9 mouse cellular contexts compared by ENCODE assay signal in genomic region chr7:31130841-31131240, GRCm38 (mm10). TPM values are rescaled to one million over a fixed set of nuclear protein-coding genes. Genes with fewer than 3 reads are reported as not detected.
A peak's percentile ranks its signal among the peaks of the same experiment; 100 is the strongest.
DNase-seq lines count a peak whose midpoint lies in the region; ATAC-seq lines count a peak whose summit lies in the region.
"Had no signal": no experiment of that assay in that cellular context is flagged by ENCODE, and none has a peak within 500 bp of the region (broad histone marks: within the 10 kb centered on the region; RNA-seq: fewer than 3 reads in every experiment).

No protein-coding gene starts in this region.

- peaks cover 22% of the 10 kb centered on the region for H3K27me3 ChIP-seq in intestine, embryonic 14.5 days (replicated peaks; ENCODE audit: control insufficient read depth, insufficient read depth, low read length)

- no peak overlapping the region for H3K4me3 ChIP-seq in intestine, embryonic 14.5 days (ENCODE audit: low read depth, low read length)
- H3K4me3 ChIP-seq: liver, embryonic 15.5 days had no signal

- H3K9me3 ChIP-seq in intestine, embryonic 14.5 days (ENCODE audit: control insufficient read depth, low read length) = no peaks in the 10 kb centered on the region
- H3K9me3 ChIP-seq: liver, embryonic 15.5 days had no signal

- peaks cover 73% of the 10 kb centered on the region for H3K36me3 ChIP-seq in intestine, embryonic 14.5 days (ENCODE audit: control insufficient read depth, insufficient read depth, low read length)

- no peak for ATAC-seq in intestine, embryonic 14.5 days (replicated peaks; ENCODE audit: low FRiP score, low TSS enrichment, low read depth)
- ATAC-seq in megakaryocyte, adult 5-6 weeks (ENCODE audit: poor library complexity, severe bottlenecking) = peak; percentile 75

- no peaks in the 10 kb centered on the region for H3K4me1 ChIP-seq in intestine, embryonic 14.5 days (replicated peaks; ENCODE audit: control insufficient read depth, insufficient read depth, low read length)

- no peak overlapping the region for H3K27ac ChIP-seq in intestine, embryonic 14.5 days (ENCODE audit: low read depth)
- H3K27ac ChIP-seq: liver, embryonic 15.5 days had no signal

- no peak overlapping the region for H3K9ac ChIP-seq in intestine, embryonic 14.5 days (ENCODE audit: low read length)
- H3K9ac ChIP-seq: liver, embryonic 15.5 days had no signal

- WGBS in intestine, embryonic 14.5 days = 21% methylated on average over 4 of the region's 4 CpGs

- peak; percentile 45 for DNase-seq in gastrocnemius, postnatal 10 days
- no peak for DNase-seq in gastrocnemius, postnatal 4 days (ENCODE audit: low spot score in 2 of 2)
- DNase-seq in spleen, postnatal 36 days (ENCODE audit: low spot score in 2 of 2) = peak; percentile 59 to 61
- no peak for DNase-seq in spleen, adult 12 weeks (ENCODE audit: low spot score)
- peak; percentile 71 to 85 for DNase-seq in cerebellum, postnatal 10 days
- peak; percentile 68 for DNase-seq in intestine, embryonic 14.5 days (ENCODE audit: low spot score)
- DNase-seq in yolk sac, embryonic 10.5 days (ENCODE audit: low spot score) = peak; percentile 34

- no peak overlapping the region for H3K4me2 ChIP-seq in intestine, embryonic 14.5 days (ENCODE audit: low read length)
- H3K4me2 ChIP-seq: liver, embryonic 15.5 days had no signal

RNA-seq across cellular contexts. Expression of gene Scn1b, which starts 4.0 kb away (rescaled TPM):
- 100 to 1,000 TPM; 303 to 352 TPM for total RNA-seq in gastrocnemius, postnatal 10 days (2021)
- total RNA-seq in gastrocnemius, postnatal 4 days (2021) = 10 to 100 TPM; 90.6 to 98.1 TPM
- polyA plus RNA-seq in intestine, embryonic 14.5 days (2014; fragmentation: Nextera tagmentation; extraction: Ambion mirVana) = 0.99 and 2.4 TPM in 2 replicates
- 0.52 TPM in 1 of 2 replicates, not detected in the other for total RNA-seq in megakaryocyte, adult 5-6 weeks (2015)
- 0.28 and 0.59 TPM in 2 replicates for total RNA-seq in megakaryocyte, adult 5-6 weeks (2017)

RNA-seq across cellular contexts. Expression of gene Hpn, which starts 15.8 kb away (rescaled TPM):
- total RNA-seq in gastrocnemius, postnatal 10 days (2021) = 1 to 10 TPM; 6.8 to 7.8 TPM
- 1 to 10 TPM; 3.9 to 4.2 TPM for total RNA-seq in gastrocnemius, postnatal 4 days (2021)
- 23.5 and 29.0 TPM in 2 replicates for polyA plus RNA-seq in intestine, embryonic 14.5 days (2014; fragmentation: Nextera tagmentation; extraction: Ambion mirVana)
- total RNA-seq in megakaryocyte, adult 5-6 weeks (2015) = 1.5 and 2.1 TPM in 2 replicates
- total RNA-seq in megakaryocyte, adult 5-6 weeks (2017) = 0.33 and 1.7 TPM in 2 replicates

RNA-seq across cellular contexts. Expression of gene Gramd1a, which starts 24.9 kb away (rescaled TPM):
- 10 to 100 TPM; 35.0 to 35.8 TPM for total RNA-seq in gastrocnemius, postnatal 10 days (2021)
- total RNA-seq in gastrocnemius, postnatal 4 days (2021) = 10 to 100 TPM; 42.8 to 45.8 TPM
- polyA plus RNA-seq in intestine, embryonic 14.5 days (2014; fragmentation: Nextera tagmentation; extraction: Ambion mirVana) = 54.2 and 66.2 TPM in 2 replicates
- total RNA-seq in megakaryocyte, adult 5-6 weeks (2015) = 74.2 and 76.0 TPM in 2 replicates
- 34.1 and 35.3 TPM in 2 replicates for total RNA-seq in megakaryocyte, adult 5-6 weeks (2017)

RNA-seq across cellular contexts. Expression of gene Fxyd3, which starts 54.3 kb away (rescaled TPM):
- total RNA-seq in gastrocnemius, postnatal 10 days (2021) = 1 to 10 TPM; 2.9 TPM
- total RNA-seq in gastrocnemius, postnatal 4 days (2021) = 1 to 10 TPM; 2.7 to 4.9 TPM
- 70.2 and 71.5 TPM in 2 replicates for polyA plus RNA-seq in intestine, embryonic 14.5 days (2014; fragmentation: Nextera tagmentation; extraction: Ambion mirVana)
- total RNA-seq in megakaryocyte, adult 5-6 weeks (2015) = not detected in 2 replicates
- total RNA-seq in megakaryocyte, adult 5-6 weeks (2017) = not detected in 2 replicates

Comparison
In these comparisons a context has a peak if more than half of its experiments do, and no peak if none do; other contexts are left out.
1. DNase-seq: peak in gastrocnemius, postnatal 10 days (single experiment), spleen, postnatal 36 days (2 of 2), cerebellum, postnatal 10 days (2 of 2), intestine, embryonic 14.5 days (single experiment) and yolk sac, embryonic 10.5 days (single experiment); none in gastrocnemius, postnatal 4 days (0 of 2) and spleen, adult 12 weeks (single experiment).
2. RNA of gene Scn1b, which starts 4.0 kb away (total RNA-seq): 303 to 352 TPM in gastrocnemius, postnatal 10 days and 90.6 to 98.1 TPM in gastrocnemius, postnatal 4 days; 0.28 to 0.59 TPM in megakaryocyte, adult 5-6 weeks; every median in the first group is over 10 times any median in the second.